Mouse (Mus musculus): ENCODE data around the gene Lrrc29.

Gene Lrrc29

GRCm38 (mm10) chr8:105266775-105267174, 59.3 kb downstream of the Lrrc29 start:
- peak; percentile 67 for DNase-seq (ENCODE audit: low read depth, low spot score)

- peak; percentile 65 for DNase-seq (ENCODE audit: low read depth, low spot score)
Measured at GRCm38 (mm10) chr8:105265128-105265527, 61.0 kb downstream of the Lrrc29 start.

- DNase-seq (ENCODE audit: low read depth, low spot score), result peak; percentile 62
Measured at GRCm38 (mm10) chr8:105264024-105264982, 61.8 kb downstream of the Lrrc29 start, which contains the start of the genes Tradd and Fbxl8. Tradd (minus strand) TSS chr8:105264609. Fbxl8 (plus strand) TSS chr8:105264648.

GRCm38 (mm10) chr8:105263244-105263912, 62.7 kb downstream of the Lrrc29 start:
- DNase-seq (ENCODE audit: low read depth, low spot score), result no peak

Data from ZHBTc4 (cell line).